Mouse (Mus musculus) midbrain, postnatal 0 days (tissue): ENCODE measurements around the gene Adora3. TPM values are rescaled to one million over a fixed set of nuclear protein-coding genes. Genes with fewer than 3 reads are reported as not detected.

Experiments used
- ATAC-seq: fragments of 200-750 bp; cut with Nextera tagmentation; 2 replicates; pipeline ENCODE4 v1.8.0; 2017; ENCODE audit warnings: moderate number of reproducible peaks, mild to moderate bottlenecking, moderate TSS enrichment, moderate library complexity; ENCODE audit not compliant: low FRiP score
- DNase-seq: peaks from one replicate; pipeline ENCODE4 v3.0.0-alpha.2; 2015; ENCODE audit warnings: low spot score
- H3K27ac ChIP-seq: fragments of 300-500 bp; sonication (generic); 2 replicates; pipeline ENCODE4 v1.5.1; 2014; ENCODE audit warnings: low read depth, mild to moderate bottlenecking, low read length, mixed read lengths
- H3K27me3 ChIP-seq: fragments of 300-500 bp; sonication (generic); 2 replicates; pipeline ENCODE4 v1.6.1; 2014; ENCODE audit warnings: low read length, control low read depth, mixed read lengths; ENCODE audit not compliant: insufficient read depth
- H3K36me3 ChIP-seq: fragments of 300-500 bp; sonication (generic); 2 replicates; pipeline ENCODE4 v1.6.1; 2014; ENCODE audit warnings: low read length, control low read depth, mixed read lengths; ENCODE audit not compliant: insufficient read depth
- H3K4me1 ChIP-seq: fragments of 300-500 bp; sonication (generic); 2 replicates; pipeline ENCODE4 v1.6.1; 2014; ENCODE audit warnings: mild to moderate bottlenecking, control low read depth, antibody characterized with exemption, low read length, mixed read lengths; ENCODE audit not compliant: insufficient read depth
- H3K4me2 ChIP-seq: fragments of 300-500 bp; sonication (generic); 2 replicates; pipeline ENCODE4 v1.6.1; 2014; ENCODE audit warnings: low read depth, mild to moderate bottlenecking, low read length, mixed read lengths; ENCODE audit not compliant: poor library complexity, severe bottlenecking
- H3K4me3 ChIP-seq: fragments of 300-500 bp; sonication (generic); 2 replicates; pipeline ENCODE4 v1.5.1; 2014; ENCODE audit warnings: low read depth, mild to moderate bottlenecking, low read length, moderate library complexity
- H3K9ac ChIP-seq: fragments of 300-500 bp; sonication (generic); replicated peaks from 2 replicates; pipeline ENCODE4 v1.6.1; 2014; ENCODE audit warnings: mild to moderate bottlenecking, low read length, moderate library complexity, mixed read lengths; ENCODE audit not compliant: poor library complexity, severe bottlenecking
- H3K9me3 ChIP-seq: fragments of 300-500 bp; sonication (generic); 2 replicates; pipeline ENCODE4 v1.6.1; 2016; ENCODE audit warnings: low read length, control low read depth
- CTCF ChIP-seq: IDR thresholded peaks from 2 replicates; pipeline ENCODE4 v1.5.1; 2016; ENCODE audit warnings: antibody characterized with exemption, mild to moderate bottlenecking
- WGBS: fragments of 180-500 bp; shearing (Covaris S2); extraction: QIAGEN DNeasy Blood & Tissue Kit; methylation state at CpG from one replicate; pipeline ENCODE4 v1.1.7; 2014; 5-methylcytosine and 5-hydroxymethylcytosine counted together
- polyA plus RNA-seq: library from polyadenylated mRNA; unstranded; fragments of >200 nt; fragmentation: Nextera tagmentation; extraction: Ambion mirVana; gene quantifications from 2 replicates; pipeline ENCODE4 v1.2.1, GENCODE M21; 2015
- total RNA-seq: library from RNA; depleted of rRNA; stranded (reverse); fragments of >200 nt; gene quantifications from 2 replicates; pipeline ENCODE4 v1.2.3, GENCODE M21; 2014; rRNA removed

Adora3 gene
- total RNA-seq (0.66 and 0.77 TPM in 2 replicates), polyA plus RNA-seq (0.20 and 0.30 TPM in 2 replicates)

DNA sequence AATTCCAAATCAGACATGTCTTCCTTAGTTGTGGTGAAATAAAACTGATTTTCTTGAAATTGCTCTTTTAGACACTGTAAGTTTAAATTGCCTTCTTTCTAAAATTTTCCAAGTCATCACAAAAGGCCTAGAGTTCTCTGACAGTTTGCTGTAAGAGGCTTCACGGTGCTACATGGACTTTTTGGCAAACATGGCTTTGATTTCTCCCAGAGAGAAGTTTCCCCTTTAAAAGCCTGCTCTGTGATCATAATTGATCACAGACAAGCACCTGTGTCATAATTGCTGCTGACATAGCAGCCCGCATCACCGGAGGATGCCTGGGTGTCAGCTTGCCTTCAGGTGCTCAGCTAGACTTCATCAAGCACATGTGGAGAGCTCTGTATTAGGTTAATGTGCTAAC is at the start of gene Adora3, which contains the start of gene Tmigd3:
Adora3 (plus strand) TSS at position 301 of the 400 bp plus-strand sequence.
Tmigd3 (plus strand) TSS at position 346 of the 400 bp plus-strand sequence.
- H3K9ac ChIP-seq: no peak within 1 kb of the TSS
- no peak within 1 kb of the TSS for H3K4me2 ChIP-seq
- DNase-seq (no peak), ATAC-seq (no peak)
- no peaks in the 10 kb centered on the region for H3K9me3 ChIP-seq
- no peak within 1 kb of the TSS for H3K4me3 ChIP-seq
- no peaks in the 10 kb centered on the region for H3K4me1 ChIP-seq
- no peak within 1 kb of the TSS for H3K27ac ChIP-seq
- H3K36me3 ChIP-seq: no peaks in the 10 kb centered on the region
- 73% methylated on average over 3 of the region's 3 CpGs for WGBS
- no peak for TF ChIP-seq CTCF
- no peaks in the 10 kb centered on the region for H3K27me3 ChIP-seq

DNA sequence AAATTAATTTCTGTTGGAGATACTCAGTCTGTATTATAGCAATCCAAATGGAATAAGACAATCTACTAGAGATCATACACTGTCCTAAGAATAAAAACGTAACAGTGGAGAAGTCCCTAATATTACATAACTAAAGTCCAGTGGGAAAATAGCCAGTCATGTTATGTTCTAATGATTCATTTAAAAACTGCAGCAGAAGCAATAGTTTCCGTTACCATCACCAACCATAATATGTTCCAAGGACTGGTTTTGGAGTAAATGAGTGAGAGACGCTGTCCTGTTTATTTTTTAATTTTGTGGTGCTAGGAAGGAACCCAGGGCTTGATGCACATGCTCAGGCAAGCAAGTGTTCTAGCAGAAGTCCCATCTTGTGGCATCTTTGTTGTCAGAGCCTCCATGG is 49.2 kb upstream of the Adora3 start:
- no peak overlapping the region for H3K27ac ChIP-seq
- 92% methylated on average over 3 of the region's 3 CpGs for WGBS
- no peaks in the 10 kb centered on the region for H3K36me3 ChIP-seq
- H3K27me3 ChIP-seq: no peaks in the 10 kb centered on the region
- H3K9me3 ChIP-seq: no peaks in the 10 kb centered on the region
- no peak for TF ChIP-seq CTCF
- no peak overlapping the region for H3K9ac ChIP-seq
- DNase-seq: no peak
- no peak for ATAC-seq
- no peaks in the 10 kb centered on the region for H3K4me1 ChIP-seq
- H3K4me3 ChIP-seq: no peak overlapping the region
- H3K4me2 ChIP-seq: no peak overlapping the region

DNA sequence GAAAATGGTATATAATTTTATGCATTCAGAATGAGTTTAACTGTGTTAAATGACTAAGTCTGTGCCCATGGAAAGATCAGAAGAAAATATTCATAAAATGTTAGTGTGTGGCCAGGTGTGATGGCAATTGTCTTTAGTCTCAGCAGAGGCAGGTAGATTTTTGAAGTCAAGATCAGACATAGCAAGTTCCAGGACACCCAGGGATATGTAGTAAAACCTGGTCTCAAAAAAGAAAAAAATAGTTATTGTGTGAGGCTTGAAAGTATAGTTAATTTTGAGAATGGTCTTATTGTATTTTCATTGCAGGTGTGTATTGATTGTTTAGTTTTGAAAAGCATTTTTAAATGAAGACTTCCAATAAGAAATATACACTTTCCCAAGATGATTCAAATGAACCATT is 47.0 kb upstream of the Adora3 start:
- TF ChIP-seq CTCF: no peak
- no peak overlapping the region for H3K27ac ChIP-seq
- H3K36me3 ChIP-seq: no peaks in the 10 kb centered on the region
- DNase-seq (no peak), ATAC-seq (no peak)
- H3K27me3 ChIP-seq: no peaks in the 10 kb centered on the region
- H3K9ac ChIP-seq: no peak overlapping the region
- H3K4me2 ChIP-seq: no peak overlapping the region
- no peaks in the 10 kb centered on the region for H3K4me1 ChIP-seq
- no peak overlapping the region for H3K4me3 ChIP-seq
- H3K9me3 ChIP-seq: no peaks in the 10 kb centered on the region

DNA sequence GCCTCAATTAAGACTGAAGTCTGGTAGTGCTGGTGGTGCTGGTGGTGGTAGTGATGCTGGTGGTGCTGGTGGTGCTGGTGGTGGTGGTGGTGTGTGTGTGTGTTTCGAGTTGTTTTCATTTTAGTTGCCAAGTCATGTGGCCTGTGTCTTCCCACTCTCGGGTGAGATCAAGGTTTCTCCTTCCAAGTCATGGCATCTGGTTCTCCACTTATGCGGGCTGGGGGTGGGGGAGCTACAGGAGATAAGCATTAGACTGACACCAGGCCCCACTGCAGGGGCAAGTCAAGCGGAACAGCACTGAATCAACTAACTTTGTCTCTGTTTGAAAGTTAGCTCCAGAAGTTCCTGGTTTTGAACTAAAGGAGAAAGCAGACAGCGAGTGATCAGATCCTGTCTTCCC is 46.6 kb upstream of the Adora3 start:
- no peak overlapping the region for H3K4me3 ChIP-seq
- H3K36me3 ChIP-seq: no peaks in the 10 kb centered on the region
- H3K27ac ChIP-seq: no peak overlapping the region
- no peak for ATAC-seq
- no peak for TF ChIP-seq CTCF
- 48% methylated on average over 5 of the region's 5 CpGs for WGBS
- no peaks in the 10 kb centered on the region for H3K4me1 ChIP-seq
- H3K9me3 ChIP-seq: no peaks in the 10 kb centered on the region
- H3K4me2 ChIP-seq: no peak overlapping the region
- H3K27me3 ChIP-seq: no peaks in the 10 kb centered on the region
- no peak overlapping the region for H3K9ac ChIP-seq
- DNase-seq: no peak

DNA sequence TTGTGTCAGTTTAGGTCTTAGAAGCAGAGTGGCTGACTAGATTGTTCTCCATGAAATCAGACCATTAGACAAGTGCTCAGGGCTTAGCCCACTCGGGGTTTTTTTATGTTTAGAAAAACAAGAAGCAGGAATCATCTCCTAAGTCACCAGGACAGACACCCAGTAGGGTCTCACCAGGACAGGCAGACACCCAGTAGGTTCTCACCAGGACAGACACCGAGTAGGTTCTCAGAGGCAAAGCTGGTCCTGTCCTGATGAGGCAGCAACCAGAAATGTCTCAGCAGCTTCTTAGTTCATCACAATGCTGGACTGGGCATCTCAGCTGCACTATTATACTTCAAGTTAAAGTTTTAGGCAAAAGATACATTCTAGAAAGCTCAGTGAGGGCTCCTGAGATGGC is 46.0 kb upstream of the Adora3 start:
- no peak for DNase-seq
- H3K4me2 ChIP-seq: no peak overlapping the region
- H3K27me3 ChIP-seq: no peaks in the 10 kb centered on the region
- 37% methylated on average over 2 of the region's 2 CpGs for WGBS
- no peak for TF ChIP-seq CTCF
- H3K36me3 ChIP-seq: no peaks in the 10 kb centered on the region
- H3K9me3 ChIP-seq: no peaks in the 10 kb centered on the region
- no peak for ATAC-seq
- no peak overlapping the region for H3K27ac ChIP-seq
- H3K4me3 ChIP-seq: no peak overlapping the region
- no peak overlapping the region for H3K9ac ChIP-seq
- H3K4me1 ChIP-seq: no peaks in the 10 kb centered on the region

DNA sequence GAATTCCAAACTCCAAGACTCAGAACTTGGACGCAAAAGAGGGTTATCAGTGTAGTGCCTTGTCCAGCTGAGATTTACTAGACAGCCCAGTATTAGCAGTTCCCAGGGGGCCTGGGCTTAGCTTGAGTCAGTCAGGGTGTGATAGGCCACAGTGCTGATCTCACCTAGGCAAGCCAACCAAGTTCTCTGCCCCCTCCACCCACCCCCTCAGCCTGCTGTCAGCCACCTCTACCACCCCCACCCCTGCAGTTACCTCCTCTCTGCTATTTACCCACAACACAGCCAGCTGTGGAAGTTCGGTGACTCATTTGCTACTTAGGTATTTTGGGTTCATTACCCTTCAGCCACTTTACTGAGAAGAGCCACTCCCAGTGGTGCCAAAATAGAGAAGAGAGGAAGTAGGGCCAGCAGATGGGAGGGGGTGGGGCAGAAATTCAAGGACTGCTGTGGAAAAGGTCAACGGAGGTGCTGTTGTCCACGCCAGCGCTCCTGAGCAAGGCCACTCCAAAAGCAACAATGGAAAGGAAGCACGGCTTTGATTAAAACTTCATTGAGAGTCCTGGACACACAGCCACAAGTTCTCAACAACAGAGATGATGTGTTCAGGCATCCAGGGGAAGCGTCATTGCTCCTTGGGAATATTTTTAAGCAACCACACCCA is 45.0 kb upstream of the Adora3 start:
- H3K36me3 ChIP-seq: no peaks in the 10 kb centered on the region
- no peaks in the 10 kb centered on the region for H3K9me3 ChIP-seq
- TF ChIP-seq CTCF: no peak
- 77% methylated on average over 7 of the region's 7 CpGs for WGBS
- no peak overlapping the region for H3K4me3 ChIP-seq
- no peaks in the 10 kb centered on the region for H3K27me3 ChIP-seq
- H3K27ac ChIP-seq: no peak overlapping the region
- ATAC-seq (no peak), DNase-seq (no peak)
- H3K9ac ChIP-seq: no peak overlapping the region
- no peak overlapping the region for H3K4me2 ChIP-seq
- no peaks in the 10 kb centered on the region for H3K4me1 ChIP-seq
